Mouse (Mus musculus) hindbrain, embryonic 14.5 days (tissue): ENCODE measurements around the gene Taf9. TPM values are rescaled to one million over a fixed set of nuclear protein-coding genes. Genes with fewer than 3 reads are reported as not detected.

ENCODE experiments used
- ATAC-seq: fragments of 200-750 bp; cut with Nextera tagmentation; 2 replicates; pipeline ENCODE4 v1.8.0; 2017; ENCODE audit warnings: moderate number of reproducible peaks, mild to moderate bottlenecking, moderate TSS enrichment, moderate library complexity; ENCODE audit not compliant: low FRiP score
- DNase-seq: peaks from one replicate; pipeline ENCODE4 v3.0.0-alpha.2; 2015; ENCODE audit warnings: low spot score
- H3K27ac ChIP-seq: fragments of 300-500 bp; sonication (generic); 2 replicates; pipeline ENCODE4 v1.5.1; 2014; ENCODE audit warnings: mild to moderate bottlenecking, moderate library complexity
- H3K27me3 ChIP-seq: fragments of 300-500 bp; sonication (generic); 2 replicates; pipeline ENCODE4 v1.6.1; 2014; ENCODE audit warnings: mild to moderate bottlenecking, low read length, mixed read lengths; ENCODE audit not compliant: control insufficient read depth, insufficient read depth
- H3K36me3 ChIP-seq: fragments of 300-500 bp; sonication (generic); replicated peaks from 2 replicates; pipeline ENCODE4 v1.6.1; 2014; ENCODE audit not compliant: control insufficient read depth, insufficient read depth
- H3K4me1 ChIP-seq: fragments of 300-500 bp; sonication (generic); replicated peaks from 2 replicates; pipeline ENCODE4 v1.6.1; 2014; ENCODE audit warnings: antibody characterized with exemption, low read length, mixed read lengths; ENCODE audit not compliant: control insufficient read depth, insufficient read depth
- H3K4me2 ChIP-seq: fragments of 300-500 bp; sonication (generic); replicated peaks from 2 replicates; pipeline ENCODE4 v1.6.1; 2014; ENCODE audit warnings: mild to moderate bottlenecking, moderate library complexity
- H3K4me3 ChIP-seq: fragments of 300-500 bp; sonication (generic); replicated peaks from 2 replicates; pipeline ENCODE4 v1.5.1; 2014; ENCODE audit warnings: mild to moderate bottlenecking, low read length
- H3K9ac ChIP-seq: fragments of 300-500 bp; sonication (generic); 2 replicates; pipeline ENCODE4 v1.6.1; 2014
- H3K9me3 ChIP-seq: fragments of 300-500 bp; sonication (generic); 2 replicates; pipeline ENCODE4 v1.6.1; 2016; ENCODE audit warnings: low read length; ENCODE audit not compliant: control insufficient read depth
- WGBS: fragments of 180-500 bp; shearing (Covaris S2); extraction: QIAGEN DNeasy Blood & Tissue Kit; methylation state at CpG from one replicate; pipeline ENCODE4 v1.1.7; 2014; 5-methylcytosine and 5-hydroxymethylcytosine counted together
- polyA plus RNA-seq: library from polyadenylated mRNA; unstranded; fragments of >200 nt; fragmentation: Nextera tagmentation; extraction: Ambion mirVana; gene quantifications from 2 replicates; pipeline ENCODE4 v1.2.1, GENCODE M21; 2014

The Taf9 gene
- polyA plus RNA-seq, 1 experiment from 2014 or later: 41.7 TPM

- 3% methylated on average over 65 of the region's 77 CpGs for WGBS
- ATAC-seq: peak; percentile 62
- DNase-seq: peak; percentile 26
- peaks cover 12% of the 10 kb centered on the region for H3K27me3 ChIP-seq
- peak within 1 kb of the TSS; percentile 65 for H3K9ac ChIP-seq
- H3K4me2 ChIP-seq: peak within 1 kb of the TSS; percentile 79
- peaks cover 40% of the 10 kb centered on the region for H3K36me3 ChIP-seq
- peak within 1 kb of the TSS; percentile 52 for H3K4me3 ChIP-seq
- no peak within 1 kb of the TSS for H3K27ac ChIP-seq
- no peaks in the 10 kb centered on the region; the same call in 1 of the 2 replicates for H3K4me1 ChIP-seq
- 0 out of 2 replicates have a peak, but pooled peaks cover 4% of the 10 kb centered on the region for H3K9me3 ChIP-seq
Measured at GRCm38 (mm10) chr13:100616181-100617087, 34.9 kb upstream of the Taf9 start, which contains the start of gene Marveld2. Gene Marveld2, minus strand, starts transcription at chr13:100616971.

GRCm38 (mm10) chr13:100617583-100617982 lies 33.8 kb upstream of the Taf9 start:
- ATAC-seq: no peak
- Histone ChIP-seq H3K4me2 (no peak overlapping the region), H3K9ac (no peak overlapping the region), H3K9me3 (0 out of 2 replicates have a peak, but pooled peaks cover 4% of the 10 kb centered on the region), H3K27me3 (peaks cover 12% of the 10 kb centered on the region), H3K27ac (no peak overlapping the region), H3K4me3 (no peak overlapping the region), H3K4me1 (no peaks in the 10 kb centered on the region; the same call in 1 of the 2 replicates), H3K36me3 (peaks cover 45% of the 10 kb centered on the region)
- DNase-seq: no peak
- 81% methylated on average over 13 of the region's 13 CpGs for WGBS

GRCm38 (mm10) chr13:100622241-100622640 lies 29.1 kb upstream of the Taf9 start:
- Histone ChIP-seq H3K9ac (no peak overlapping the region), H3K27me3 (peaks cover 11% of the 10 kb centered on the region), H3K4me2 (no peak overlapping the region), H3K36me3 (peaks cover 84% of the 10 kb centered on the region), H3K4me1 (no peaks in the 10 kb centered on the region), H3K4me3 (no peak overlapping the region), H3K27ac (no peak overlapping the region), H3K9me3 (no peaks in the 10 kb centered on the region)
- no peak for DNase-seq
- ATAC-seq: no peak
- 88% methylated on average over 4 of the region's 4 CpGs for WGBS

GRCm38 (mm10) chr13:100634106-100634691 lies 17.2 kb upstream of the Taf9 start:
- peaks cover 89% of the 10 kb centered on the region for H3K36me3 ChIP-seq
- H3K27me3 ChIP-seq: no peaks in the 10 kb centered on the region
- H3K27ac ChIP-seq: no peak overlapping the region
- H3K4me3 ChIP-seq: no peak overlapping the region
- no peak overlapping the region for H3K4me2 ChIP-seq
- no peaks in the 10 kb centered on the region for H3K9me3 ChIP-seq
- WGBS: 89% methylated on average over 3 of the region's 3 CpGs
- no peak overlapping the region for H3K9ac ChIP-seq
- H3K4me1 ChIP-seq: no peaks in the 10 kb centered on the region
- ATAC-seq (no peak), DNase-seq (no peak)

GRCm38 (mm10) chr13:100642471-100643209 lies 8.7 kb upstream of the Taf9 start:
- Histone ChIP-seq H3K4me3 (no peak overlapping the region), H3K27ac (no peak overlapping the region), H3K4me2 (no peak overlapping the region), H3K4me1 (no peaks in the 10 kb centered on the region), H3K9me3 (no peaks in the 10 kb centered on the region), H3K27me3 (no peaks in the 10 kb centered on the region), H3K9ac (no peak overlapping the region), H3K36me3 (peaks cover 97% of the 10 kb centered on the region)
- 93% methylated on average over 4 of the region's 4 CpGs for WGBS
- DNase-seq (no peak), ATAC-seq (no peak)

GRCm38 (mm10) chr13:100648223-100648622 lies 3.2 kb upstream of the Taf9 start:
- Histone ChIP-seq H3K9ac (no peak overlapping the region), H3K9me3 (no peaks in the 10 kb centered on the region), H3K4me2 (no peak overlapping the region), H3K4me3 (no peak overlapping the region), H3K36me3 (peaks cover 51% of the 10 kb centered on the region), H3K4me1 (peaks cover 10% of the 10 kb centered on the region), H3K27ac (no peak overlapping the region), H3K27me3 (no peaks in the 10 kb centered on the region)
- ATAC-seq: no peak
- 95% methylated on average over 8 of the region's 8 CpGs for WGBS
- DNase-seq: no peak

GRCm38 (mm10) chr13:100650550-100651438 lies 585 bp upstream of the Taf9 start, which contains the start of the genes Ak6 and Rad17:
Gene Ak6, plus strand, starts transcription at chr13:100650979.
Gene Rad17, minus strand, starts transcription at chr13:100651051.
- Histone ChIP-seq H3K4me2 (peak within 1 kb of the TSS; percentile 95), H3K36me3 (peaks cover 32% of the 10 kb centered on the region), H3K27ac (peak within 1 kb of the TSS; percentile 97), H3K9ac (peak within 1 kb of the TSS; percentile 78), H3K27me3 (no peaks in the 10 kb centered on the region), H3K4me3 (peak within 1 kb of the TSS; percentile 96), H3K4me1 (peaks cover 10% of the 10 kb centered on the region), H3K9me3 (no peaks in the 10 kb centered on the region)
- under 1% methylated on average over 72 of the region's 73 CpGs for WGBS
- peak; percentile 99 for ATAC-seq
- DNase-seq: peak; percentile 95

GRCm38 (mm10) chr13:100658091-100658490 lies 6.7 kb downstream of the Taf9 start:
- H3K4me1 ChIP-seq: no peaks in the 10 kb centered on the region
- H3K9ac ChIP-seq: no peak overlapping the region
- H3K4me3 ChIP-seq: no peak overlapping the region
- ATAC-seq (no peak), DNase-seq (no peak)
- H3K9me3 ChIP-seq: no peaks in the 10 kb centered on the region
- peaks cover 19% of the 10 kb centered on the region for H3K36me3 ChIP-seq
- 93% methylated on average over 5 of the region's 5 CpGs for WGBS
- H3K4me2 ChIP-seq: no peak overlapping the region
- no peaks in the 10 kb centered on the region for H3K27me3 ChIP-seq
- H3K27ac ChIP-seq: no peak overlapping the region
